Mouse (Mus musculus): ENCODE measurements at regions not wholly inside any gene's neighbourhood (a gene's known extent, or its start where the extent isn't known, plus 50 kb on each side); places are given as distances from the start of the nearest gene placed in this dataset.

DNA sequence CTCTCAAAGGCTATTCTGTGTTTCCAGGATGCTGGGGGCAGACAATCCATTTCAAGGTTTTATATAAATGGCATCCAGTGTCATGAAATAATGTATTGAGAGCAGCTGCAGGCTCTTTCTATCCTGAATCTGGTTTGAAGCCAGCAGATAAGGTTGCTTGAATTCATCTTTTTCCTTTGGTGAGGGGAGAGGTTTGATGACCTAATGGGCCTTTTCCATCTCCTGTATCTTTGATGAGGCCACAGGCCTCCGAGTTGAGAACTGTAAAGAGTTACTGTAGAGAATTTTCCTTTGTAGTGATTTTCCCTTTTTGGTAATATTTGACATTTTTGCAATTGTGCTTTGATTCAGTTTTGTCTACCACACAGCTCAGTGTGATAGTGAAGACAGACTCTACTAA lies 458.8 kb upstream of the 1700008P02Rik start:
- no peaks in the 10 kb centered on the region for H3K4me1 ChIP-seq (ENCODE audit: insufficient read depth)
- H3K27ac ChIP-seq (ENCODE audit: low read depth, low read length) = no peak overlapping the region
- ATAC-seq (peak; percentile 10; the same call in 1 of the 2 replicates), DNase-seq (no peak)
- 69% methylated on average over 1 of the region's 1 CpGs for WGBS
- no peaks in the 10 kb centered on the region for H3K27me3 ChIP-seq (ENCODE audit: insufficient read depth, low read length)
- H3K9me3 ChIP-seq (ENCODE audit: low read length) = no peaks in the 10 kb centered on the region
- H3K9ac ChIP-seq = no peak overlapping the region
- H3K36me3 ChIP-seq (ENCODE audit: insufficient read depth) = no peaks in the 10 kb centered on the region
- no peak overlapping the region for H3K4me2 ChIP-seq (ENCODE audit: low read depth)
- H3K4me3 ChIP-seq (ENCODE audit: low read depth, low read length) = no peak overlapping the region
- TF ChIP-seq CTCF (IDR thresholded peaks at IDR 0.05; ENCODE audit: low read depth) = no peak

DNA sequence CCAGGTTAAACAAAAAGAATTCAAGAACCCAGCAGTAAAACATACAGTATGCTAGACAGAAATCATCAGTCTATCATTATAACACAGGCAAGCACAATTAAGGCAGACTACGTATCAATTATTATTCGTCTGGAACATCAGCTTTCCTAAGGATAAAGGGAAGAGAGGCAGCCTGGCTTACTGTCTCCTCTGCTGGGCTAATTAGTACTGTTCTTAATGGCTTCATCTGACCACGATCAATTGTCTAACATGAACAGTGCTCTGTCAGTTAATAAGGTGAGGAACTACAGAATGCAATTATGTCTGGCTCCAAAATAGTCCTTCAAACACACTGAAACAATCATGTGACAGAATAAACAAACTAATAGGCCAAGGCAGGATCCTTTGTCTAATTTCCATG lies 456.6 kb upstream of the 1700008P02Rik start:
- no peak overlapping the region for H3K4me3 ChIP-seq (ENCODE audit: low read depth, low read length)
- 20% methylated on average over 3 of the region's 3 CpGs for WGBS

DNA sequence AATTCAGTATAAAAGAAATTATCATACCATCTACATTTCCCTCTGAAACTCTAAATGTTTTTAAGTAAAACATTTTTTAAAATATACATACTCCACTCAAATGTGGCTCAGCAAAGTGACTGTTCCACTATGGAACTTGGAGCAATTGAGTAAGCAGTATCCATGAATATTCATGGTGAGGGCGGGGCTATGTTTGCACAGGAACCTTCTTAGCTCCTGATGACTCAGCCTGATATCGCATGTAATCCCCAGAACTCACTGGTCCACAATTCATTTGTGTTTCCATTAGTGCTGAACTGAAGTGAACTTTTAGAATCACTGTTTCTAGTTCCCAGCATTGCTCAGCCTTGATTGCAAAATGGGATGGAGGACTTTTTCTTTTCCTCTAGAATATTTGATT lies 454.2 kb upstream of the 1700008P02Rik start:
- H3K9me3 ChIP-seq (ENCODE audit: low read length) = no peaks in the 10 kb centered on the region
- H3K4me2 ChIP-seq (ENCODE audit: low read depth) = no peak overlapping the region
- no peaks in the 10 kb centered on the region for H3K4me1 ChIP-seq (ENCODE audit: insufficient read depth)
- DNase-seq = no peak
- H3K27me3 ChIP-seq (ENCODE audit: insufficient read depth, low read length) = no peaks in the 10 kb centered on the region
- no peaks in the 10 kb centered on the region for H3K36me3 ChIP-seq (ENCODE audit: insufficient read depth)
- no peak for ATAC-seq
- H3K27ac ChIP-seq (ENCODE audit: low read depth, low read length) = no peak overlapping the region
- no peak overlapping the region for H3K9ac ChIP-seq
- WGBS = 43% methylated on average over 2 of the region's 2 CpGs
- TF ChIP-seq CTCF (IDR thresholded peaks at IDR 0.05; ENCODE audit: low read depth) = no peak
- H3K4me3 ChIP-seq (ENCODE audit: low read depth, low read length) = no peak overlapping the region

More for the DNA sequence above, 456.6 kb upstream of the 1700008P02Rik start:
- H3K27me3 ChIP-seq (ENCODE audit: insufficient read depth, low read length) = no peaks in the 10 kb centered on the region
- no peak for TF ChIP-seq CTCF (IDR thresholded peaks at IDR 0.05; ENCODE audit: low read depth)
- DNase-seq (no peak), ATAC-seq (peak; percentile 32; the same call in 1 of the 2 replicates)
- no peaks in the 10 kb centered on the region for H3K4me1 ChIP-seq (ENCODE audit: insufficient read depth)
- H3K27ac ChIP-seq (ENCODE audit: low read depth, low read length) = no peak overlapping the region
- H3K9me3 ChIP-seq (ENCODE audit: low read length) = no peaks in the 10 kb centered on the region
- no peak overlapping the region for H3K9ac ChIP-seq
- no peak overlapping the region for H3K4me2 ChIP-seq (ENCODE audit: low read depth)
- no peaks in the 10 kb centered on the region for H3K36me3 ChIP-seq (ENCODE audit: insufficient read depth)

DNA sequence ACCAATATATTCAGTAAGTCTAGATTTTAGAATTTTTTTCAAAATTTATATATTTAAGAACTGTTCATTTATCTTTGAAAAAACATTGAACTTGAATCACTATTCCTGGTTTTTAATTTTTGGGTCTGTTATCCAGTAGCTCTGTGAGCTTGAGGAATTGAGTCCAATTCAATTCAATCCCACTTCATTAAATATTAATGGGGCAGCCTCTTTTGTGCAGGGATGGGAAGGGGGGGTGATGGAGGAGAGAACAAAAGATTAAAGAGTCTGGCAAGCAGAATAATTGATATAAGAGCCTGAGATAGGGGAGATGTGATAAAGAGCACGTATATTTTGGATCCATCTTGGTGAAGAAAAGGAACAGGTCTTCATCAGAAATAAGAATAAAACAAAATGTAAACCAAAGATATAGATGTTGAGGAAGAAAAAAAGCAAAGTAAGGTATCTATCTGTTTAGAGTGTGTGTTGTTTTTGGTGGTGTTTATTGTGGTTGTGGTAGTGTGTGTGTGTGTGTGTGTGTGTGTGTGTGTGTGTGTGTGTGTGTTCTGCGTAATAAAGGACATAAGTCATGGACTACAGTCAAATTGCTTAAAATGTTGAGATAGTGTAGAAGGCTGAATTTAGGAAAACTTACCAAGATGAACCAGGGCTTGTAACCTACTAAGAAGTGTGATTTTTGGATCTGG lies 421.3 kb upstream of the 1700008P02Rik start:
- ATAC-seq (no peak), DNase-seq (no peak)
- no peaks in the 10 kb centered on the region for H3K36me3 ChIP-seq (ENCODE audit: insufficient read depth)
- no peak for TF ChIP-seq CTCF (IDR thresholded peaks at IDR 0.05; ENCODE audit: low read depth)
- WGBS = 44% methylated on average over 2 of the region's 2 CpGs
- no peak overlapping the region for H3K4me2 ChIP-seq (ENCODE audit: low read depth)
- no peak overlapping the region for H3K9ac ChIP-seq
- no peak overlapping the region for H3K4me3 ChIP-seq (ENCODE audit: low read depth, low read length)
- H3K9me3 ChIP-seq (ENCODE audit: low read length) = no peaks in the 10 kb centered on the region
- no peaks in the 10 kb centered on the region for H3K27me3 ChIP-seq (ENCODE audit: insufficient read depth, low read length)
- H3K4me1 ChIP-seq (ENCODE audit: insufficient read depth) = no peaks in the 10 kb centered on the region
- no peak overlapping the region for H3K27ac ChIP-seq (ENCODE audit: low read depth, low read length)

DNA sequence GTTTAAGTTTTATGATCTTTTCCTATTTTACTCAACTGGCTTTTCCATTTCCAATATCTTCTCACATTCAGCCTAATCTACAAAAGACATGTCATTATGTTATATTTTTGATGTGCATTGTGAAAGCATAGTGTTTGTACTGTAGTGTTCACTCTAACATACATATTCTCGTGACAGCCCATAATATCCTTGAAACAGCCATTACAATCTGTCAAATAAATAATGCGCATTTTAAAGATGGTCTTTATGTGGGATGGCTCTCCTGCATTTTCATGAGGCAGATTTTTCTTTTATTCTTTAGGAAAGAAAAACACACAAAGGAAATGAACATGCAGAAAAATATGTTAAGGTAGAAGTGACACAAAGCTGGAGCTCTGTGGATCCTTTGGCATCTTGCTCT lies 415.6 kb upstream of the 1700008P02Rik start:
- Histone ChIP-seq H3K9ac (no peak overlapping the region), H3K27ac (ENCODE audit: low read depth, low read length) (no peak overlapping the region), H3K4me2 (ENCODE audit: low read depth) (no peak overlapping the region), H3K4me1 (ENCODE audit: insufficient read depth) (no peaks in the 10 kb centered on the region), H3K9me3 (ENCODE audit: low read length) (no peaks in the 10 kb centered on the region), H3K4me3 (ENCODE audit: low read depth, low read length) (no peak overlapping the region), H3K27me3 (ENCODE audit: insufficient read depth, low read length) (no peaks in the 10 kb centered on the region), H3K36me3 (ENCODE audit: insufficient read depth) (no peaks in the 10 kb centered on the region)
- no peak for TF ChIP-seq CTCF (IDR thresholded peaks at IDR 0.05; ENCODE audit: low read depth)
- WGBS = 58% methylated on average over 2 of the region's 2 CpGs
- ATAC-seq (no peak), DNase-seq (no peak)

DNA sequence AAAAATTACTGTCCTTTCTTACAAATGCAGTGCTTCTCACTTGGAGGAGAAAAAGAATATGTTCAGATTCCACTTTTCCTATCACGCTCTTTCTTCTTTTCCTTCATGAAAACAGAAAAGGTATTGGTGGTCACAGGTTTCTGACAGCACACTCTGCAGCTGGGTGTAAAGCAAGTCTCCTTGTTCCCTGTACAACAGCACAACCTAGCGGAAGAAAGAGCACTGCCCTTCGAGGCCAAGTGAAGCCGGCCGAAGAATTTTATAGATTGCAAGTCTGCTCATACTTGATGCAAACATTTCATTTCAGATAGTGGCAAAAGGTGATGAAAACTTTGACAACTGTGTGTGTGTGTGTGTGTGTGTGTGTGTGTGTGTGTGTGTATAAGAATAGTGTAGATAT lies 407.6 kb upstream of the 1700008P02Rik start:
- 20% methylated on average over 5 of the region's 5 CpGs for WGBS
- no peaks in the 10 kb centered on the region for H3K9me3 ChIP-seq (ENCODE audit: low read length)
- no peaks in the 10 kb centered on the region for H3K27me3 ChIP-seq (ENCODE audit: insufficient read depth, low read length)
- no peaks in the 10 kb centered on the region for H3K36me3 ChIP-seq (ENCODE audit: insufficient read depth)
- ATAC-seq = peak; percentile 83
- H3K4me2 ChIP-seq (ENCODE audit: low read depth) = no peak overlapping the region
- no peak overlapping the region for H3K9ac ChIP-seq
- H3K27ac ChIP-seq (ENCODE audit: low read depth, low read length) = no peak overlapping the region
- DNase-seq = peak; percentile 79
- TF ChIP-seq CTCF (IDR thresholded peaks at IDR 0.05; ENCODE audit: low read depth) = peak; percentile 82
- H3K4me1 ChIP-seq (ENCODE audit: insufficient read depth) = no peaks in the 10 kb centered on the region
- H3K4me3 ChIP-seq (ENCODE audit: low read depth, low read length) = no peak overlapping the region

DNA sequence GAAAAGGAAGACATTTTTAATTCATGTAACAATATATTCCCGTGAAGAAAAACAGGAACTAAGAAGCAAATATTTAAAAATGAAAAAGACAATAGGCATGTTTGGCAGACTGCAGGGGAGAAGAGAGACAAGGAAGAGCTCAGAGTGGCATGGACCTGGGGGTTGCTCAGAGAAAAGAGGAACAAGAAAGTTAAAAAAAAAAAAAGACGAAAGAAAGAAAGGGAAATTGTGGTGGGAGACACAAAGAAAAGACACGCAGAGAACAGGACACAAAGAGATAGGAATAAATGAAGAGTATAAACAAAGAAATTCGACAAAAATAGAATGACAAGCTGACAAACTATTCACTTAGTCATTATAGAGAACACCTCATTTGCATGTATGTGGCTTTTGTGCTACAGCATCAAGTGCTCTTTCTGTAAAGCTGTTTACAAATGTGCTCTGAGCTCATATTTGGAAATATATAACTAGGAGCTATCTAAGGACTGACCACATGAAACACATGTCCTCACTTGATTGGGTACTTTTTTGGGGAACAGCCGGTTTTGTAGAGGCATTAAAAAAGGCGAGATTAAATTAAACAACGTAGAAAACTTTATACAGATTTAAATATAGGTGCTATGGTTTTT lies 394.2 kb upstream of the 1700008P02Rik start:
- Histone ChIP-seq H3K9ac (no peak overlapping the region), H3K4me1 (ENCODE audit: insufficient read depth) (0 out of 2 replicates have a peak, but pooled peaks cover 5% of the 10 kb centered on the region), H3K4me2 (ENCODE audit: low read depth) (no peak overlapping the region), H3K36me3 (ENCODE audit: insufficient read depth) (no peaks in the 10 kb centered on the region), H3K9me3 (ENCODE audit: low read length) (no peaks in the 10 kb centered on the region), H3K4me3 (ENCODE audit: low read depth, low read length) (no peak overlapping the region), H3K27ac (ENCODE audit: low read depth, low read length) (no peak overlapping the region), H3K27me3 (ENCODE audit: insufficient read depth, low read length) (no peaks in the 10 kb centered on the region)
- 19% methylated on average over 7 of the region's 7 CpGs for WGBS
- no peak for ATAC-seq
- TF ChIP-seq CTCF (IDR thresholded peaks at IDR 0.05; ENCODE audit: low read depth) = no peak
- peak; percentile 2 for DNase-seq
